Mouse (Mus musculus): ENCODE measurements around the gene Gsta2.

DNA sequence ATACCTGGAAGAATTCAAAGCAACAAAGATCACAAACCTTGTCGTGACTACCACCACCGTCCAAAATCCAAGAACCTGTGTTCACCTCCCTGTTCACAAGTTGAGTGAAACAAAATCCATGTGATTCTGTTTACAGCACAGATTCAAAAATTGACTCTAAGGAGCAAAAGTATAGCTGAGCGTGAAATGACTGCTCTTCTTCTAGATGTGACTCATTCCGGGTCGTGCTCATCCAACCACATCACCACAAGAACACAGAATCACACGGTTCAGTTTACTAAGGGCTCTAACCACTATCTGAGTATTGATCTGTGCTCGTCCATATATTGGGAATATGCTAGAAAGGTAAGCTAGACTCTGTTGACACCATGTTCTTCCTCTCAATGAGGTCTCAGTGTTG lies 31.4 kb upstream of the Gsta2 start:
- TF ChIP-seq CTCF (IDR thresholded peaks at IDR 0.05; ENCODE audit: extremely low read depth, insufficient read depth, insufficient read length, insufficient replicate concordance), result no peak
- no peak for TF ChIP-seq POLR2A (IDR thresholded peaks at IDR 0.05; ENCODE audit: low read depth, low read length)

All from spleen, adult 2 months (tissue).